Mouse (Mus musculus) ES-E14 (cell line): ENCODE results near the gene Ldlrad3. TPM values are rescaled to one million over a fixed set of nuclear protein-coding genes. Genes with fewer than 3 reads are reported as not detected.

ENCODE experiments used
- DNase-seq: peaks from one replicate; pipeline ENCODE4 v3.0.0-alpha.2; 2013; ENCODE audit warnings: low read depth, low spot score
- H3K27ac ChIP-seq: 2 replicates; pipeline ENCODE4 v1.5.1; 2012; ENCODE audit warnings: low read depth, mild to moderate bottlenecking, low read length, moderate library complexity, mixed read lengths; ENCODE audit not compliant: poor library complexity, insufficient read depth, severe bottlenecking
- H3K36me3 ChIP-seq: 2 replicates; pipeline ENCODE4 v1.6.1; 2012; ENCODE audit warnings: mild to moderate bottlenecking, low read length, moderate library complexity, mixed read lengths; ENCODE audit not compliant: control insufficient read depth, poor library complexity, insufficient read depth, severe bottlenecking
- H3K4me1 ChIP-seq, 2 experiments: fragments of 150-350 bp in 1 of 2; sonication (generic) in 1 of 2; 2 replicates each; pipeline ENCODE4 v1.6.1; 2012; ENCODE audit warnings: low read length in 2 of 2, mild to moderate bottlenecking in 1 of 2, mixed read lengths in 1 of 2; ENCODE audit not compliant: control insufficient read depth in 2 of 2, insufficient read depth in 2 of 2, poor library complexity in 1 of 2
- H3K4me3 ChIP-seq, 2 experiments: fragments of 150-350 bp in 1 of 2; sonication (generic) in 1 of 2; 2 replicates each; pipeline ENCODE4 v1.5.1; 2012; ENCODE audit warnings: low read length in 2 of 2, low read depth in 1 of 2, mild to moderate bottlenecking in 1 of 2, mixed read lengths in 1 of 2; ENCODE audit not compliant: insufficient read depth in 1 of 2, poor library complexity in 1 of 2, severe bottlenecking in 1 of 2
- H3K9ac ChIP-seq: 2 replicates; pipeline ENCODE4 v1.6.1; 2012; ENCODE audit warnings: low read depth, mild to moderate bottlenecking, low read length, mixed read lengths; ENCODE audit not compliant: poor library complexity, insufficient read depth, severe bottlenecking
- H3K9me3 ChIP-seq: fragments of 150-350 bp; sonication (generic); 2 replicates; pipeline ENCODE4 v1.6.1; 2012; ENCODE audit warnings: low read depth, mild to moderate bottlenecking, low read length; ENCODE audit not compliant: control insufficient read depth, insufficient read depth
- CHD2 ChIP-seq: IDR thresholded peaks from 2 replicates; pipeline ENCODE4 v1.6.1; 2014; ENCODE audit warnings: mild to moderate bottlenecking, low read depth, low read length, inconsistent platforms
- HCFC1 ChIP-seq: IDR thresholded peaks from 2 replicates; pipeline ENCODE4 v1.6.1; 2012; ENCODE audit warnings: low read length, inconsistent platforms, borderline replicate concordance; ENCODE audit not compliant: insufficient read depth
- MAFK ChIP-seq: IDR thresholded peaks from 2 replicates; pipeline ENCODE4 v1.6.1; 2014; ENCODE audit warnings: mild to moderate bottlenecking, low read depth, low read length, inconsistent platforms; ENCODE audit not compliant: insufficient read depth
- ZC3H11A ChIP-seq: IDR thresholded peaks from 2 replicates; pipeline ENCODE4 v1.6.1; 2012; ENCODE audit warnings: low read depth, mild to moderate bottlenecking, inconsistent platforms, low read length, borderline replicate concordance
- ZNF384 ChIP-seq: IDR thresholded peaks from 2 replicates; pipeline ENCODE4 v1.6.1; 2012; ENCODE audit warnings: low read depth, low read length, inconsistent platforms
- in situ Hi-C, 2 experiments: fragments of 600-800 bp; cut with MboI; formaldehyde crosslinking; loops; one replicate each; pipeline ENCODE4 v1.15.1; 2025; ENCODE audit warnings: low sequenced_read_pairs in 2 of 2, inconsistent platforms in 1 of 2; ENCODE audit not compliant: unreplicated experiment in 2 of 2
- total RNA-seq: library from RNA; depleted of rRNA; stranded (reverse); fragments of 300-350 nt; gene quantifications from 2 replicates; pipeline ENCODE4 v1.2.3, GENCODE M21; 2012

Gene Ldlrad3
- total RNA-seq, 1 experiment: 27.1 TPM

- Histone ChIP-seq H3K27ac (no peak overlapping the region), H3K36me3 (no peaks in the 10 kb centered on the region), H3K9me3 (no peaks in the 10 kb centered on the region), H3K9ac (no peak overlapping the region), H3K4me1 (peaks cover 3 to 15% of the 10 kb centered on the region in 2 experiments; a peak in 2 of 4 replicates), H3K4me3 (no peak overlapping the region)
- in situ Hi-C loops: no loop called here
- no peak for DNase-seq
- TF ChIP-seq HCFC1: no peak
- no peak for TF ChIP-seq CHD2
- TF ChIP-seq MAFK: no peak
- TF ChIP-seq ZC3H11A: no peak
- no peak for TF ChIP-seq ZNF384
Measured at GRCm38 (mm10) chr2:101981211-101981610, 205.0 kb downstream of the Ldlrad3 start.

DNA sequence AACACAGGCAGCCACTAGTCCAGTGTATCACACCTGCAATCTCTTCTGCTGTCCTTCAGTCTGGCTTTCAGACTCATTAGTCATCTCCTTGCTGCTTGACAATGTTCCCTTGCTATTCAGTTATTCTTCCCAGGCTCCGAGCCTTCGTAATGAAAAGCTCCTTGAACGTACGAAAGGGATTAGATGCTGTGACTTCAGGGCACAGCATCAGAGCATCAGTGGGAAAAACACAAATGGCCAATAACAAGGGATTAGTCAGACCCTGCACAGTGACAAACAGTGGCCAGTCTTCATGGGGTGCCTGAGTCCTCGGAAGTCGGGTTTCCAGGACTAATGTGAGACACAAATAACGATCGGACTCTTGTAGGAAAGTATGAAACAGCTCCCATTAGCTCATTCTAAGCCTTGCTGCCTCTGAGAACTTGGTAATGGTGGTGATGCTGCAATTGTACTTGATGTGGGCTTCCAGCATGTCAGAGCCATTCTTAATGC, 205.7 kb downstream of the Ldlrad3 start:
- TF ChIP-seq HCFC1: no peak
- TF ChIP-seq CHD2: no peak
- Histone ChIP-seq H3K36me3 (no peaks in the 10 kb centered on the region), H3K9ac (no peak overlapping the region), H3K4me3 (no peak overlapping the region), H3K9me3 (no peaks in the 10 kb centered on the region), H3K27ac (no peak overlapping the region), H3K4me1 (peaks cover 3 to 15% of the 10 kb centered on the region in 2 experiments; a peak in 2 of 4 replicates)
- in situ Hi-C loops: no loop called here
- DNase-seq: no peak

GRCm38 (mm10) chr2:101978534-101979525, 207.4 kb downstream of the Ldlrad3 start:
- H3K36me3 ChIP-seq: no peaks in the 10 kb centered on the region
- H3K4me3 ChIP-seq: no peak overlapping the region
- H3K9me3 ChIP-seq: no peaks in the 10 kb centered on the region
- peaks cover 3 to 15% of the 10 kb centered on the region in 2 experiments; a peak in 2 of 4 replicates for H3K4me1 ChIP-seq
- no peak overlapping the region for H3K9ac ChIP-seq
- in situ Hi-C loops: no loop called here
- no peak for DNase-seq
- TF ChIP-seq ZNF384: no peak
- no peak overlapping the region for H3K27ac ChIP-seq

DNA sequence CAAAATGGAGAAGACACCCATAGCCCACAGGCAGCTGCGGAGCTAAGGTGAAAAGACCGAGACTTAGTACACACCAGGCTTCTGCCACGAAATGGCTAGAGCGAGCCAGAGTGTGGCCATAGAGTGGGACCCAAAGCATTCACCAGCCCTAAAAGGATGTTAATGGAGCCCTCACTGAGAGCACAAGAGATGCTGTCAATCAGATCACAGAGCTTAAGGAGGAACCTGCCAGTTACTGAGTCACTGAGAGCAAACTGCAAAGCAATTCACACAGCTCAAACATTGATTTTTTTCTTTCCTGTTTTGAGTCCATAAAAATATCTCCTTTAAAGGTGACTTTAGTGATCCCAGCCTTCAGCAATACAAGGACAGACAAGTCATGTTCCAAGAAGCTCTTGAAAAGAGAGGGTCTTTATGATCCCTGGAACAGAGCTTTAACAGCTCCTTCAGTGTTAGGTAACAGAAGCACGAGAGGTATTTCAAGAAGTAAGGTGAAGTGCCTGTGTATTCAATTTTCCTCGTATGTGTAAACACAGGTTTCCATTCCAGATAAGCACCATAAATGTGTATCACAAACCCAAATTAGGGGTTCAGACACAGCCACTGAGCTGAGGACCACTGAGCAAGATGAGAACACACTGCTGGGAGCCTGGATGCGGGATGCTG, 209.7 kb downstream of the Ldlrad3 start:
- Histone ChIP-seq H3K9ac (no peak overlapping the region), H3K4me3 (no peak overlapping the region), H3K4me1 (peaks cover 3 to 15% of the 10 kb centered on the region in 2 experiments; a peak in 2 of 4 replicates), H3K36me3 (no peaks in the 10 kb centered on the region), H3K9me3 (no peaks in the 10 kb centered on the region), H3K27ac (no peak overlapping the region)
- TF ChIP-seq HCFC1 (no peak), CHD2 (no peak), ZC3H11A (no peak), MAFK (no peak), ZNF384 (no peak)
- DNase-seq: no peak
- in situ Hi-C loops: no loop called here
